Mouse (Mus musculus): ENCODE measurements around the gene Kifc3.

GRCm38 (mm10) chr8:95154654-95155053 is 48.0 kb downstream of the Kifc3 start:
- TF ChIP-seq CTCF (IDR thresholded peaks at IDR 0.05; ENCODE audit: borderline replicate concordance, extremely low read depth, insufficient read depth, insufficient read length) (no peak), POLR2A (IDR thresholded peaks at IDR 0.05; ENCODE audit: borderline replicate concordance, extremely low read depth, insufficient read depth, insufficient read length, poor library complexity, severe bottlenecking) (no peak)
